Mouse (Mus musculus) cortical plate, adult 2 months (tissue): ENCODE measurements around the gene Ctr9.

ENCODE experiments used
- CTCF ChIP-seq: fragments of 200-500 bp; IDR thresholded peaks from 2 replicates; pipeline ENCODE4 v1.5.1; 2011; ENCODE audit warnings: mild to moderate bottlenecking, control low read depth, low read length; ENCODE audit not compliant: insufficient read depth; ENCODE audit errors: extremely low read depth
- POLR2A ChIP-seq: fragments of 200-500 bp; IDR thresholded peaks from 2 replicates; pipeline ENCODE4 v1.6.1; 2011; ENCODE audit warnings: mild to moderate bottlenecking, low read length, control low read depth; ENCODE audit not compliant: insufficient read depth; ENCODE audit errors: extremely low read depth

DNA sequence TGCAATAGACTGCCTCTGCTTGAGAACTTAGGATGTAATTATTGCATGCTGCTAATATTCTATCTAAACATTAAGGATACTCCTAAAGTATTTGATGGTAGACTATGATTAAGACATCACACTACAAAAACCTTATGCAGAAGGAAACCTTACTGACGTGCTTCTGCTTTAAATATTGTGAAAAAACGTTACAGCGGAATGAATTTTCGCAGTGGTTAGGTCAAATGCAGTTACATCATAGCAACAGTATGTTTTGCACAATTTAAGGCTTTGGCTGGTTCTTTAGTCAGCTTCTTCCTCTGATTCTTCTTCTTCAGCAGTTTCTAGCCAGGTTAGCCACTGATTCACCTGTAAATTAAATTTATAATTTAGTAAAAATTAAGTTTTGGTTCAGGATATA, 43.7 kb downstream of the Ctr9 start:
- TF ChIP-seq CTCF (no peak), POLR2A (no peak)
